Mouse (Mus musculus): ENCODE results near the gene Cnpy1.

The Cnpy1 gene

DNA sequence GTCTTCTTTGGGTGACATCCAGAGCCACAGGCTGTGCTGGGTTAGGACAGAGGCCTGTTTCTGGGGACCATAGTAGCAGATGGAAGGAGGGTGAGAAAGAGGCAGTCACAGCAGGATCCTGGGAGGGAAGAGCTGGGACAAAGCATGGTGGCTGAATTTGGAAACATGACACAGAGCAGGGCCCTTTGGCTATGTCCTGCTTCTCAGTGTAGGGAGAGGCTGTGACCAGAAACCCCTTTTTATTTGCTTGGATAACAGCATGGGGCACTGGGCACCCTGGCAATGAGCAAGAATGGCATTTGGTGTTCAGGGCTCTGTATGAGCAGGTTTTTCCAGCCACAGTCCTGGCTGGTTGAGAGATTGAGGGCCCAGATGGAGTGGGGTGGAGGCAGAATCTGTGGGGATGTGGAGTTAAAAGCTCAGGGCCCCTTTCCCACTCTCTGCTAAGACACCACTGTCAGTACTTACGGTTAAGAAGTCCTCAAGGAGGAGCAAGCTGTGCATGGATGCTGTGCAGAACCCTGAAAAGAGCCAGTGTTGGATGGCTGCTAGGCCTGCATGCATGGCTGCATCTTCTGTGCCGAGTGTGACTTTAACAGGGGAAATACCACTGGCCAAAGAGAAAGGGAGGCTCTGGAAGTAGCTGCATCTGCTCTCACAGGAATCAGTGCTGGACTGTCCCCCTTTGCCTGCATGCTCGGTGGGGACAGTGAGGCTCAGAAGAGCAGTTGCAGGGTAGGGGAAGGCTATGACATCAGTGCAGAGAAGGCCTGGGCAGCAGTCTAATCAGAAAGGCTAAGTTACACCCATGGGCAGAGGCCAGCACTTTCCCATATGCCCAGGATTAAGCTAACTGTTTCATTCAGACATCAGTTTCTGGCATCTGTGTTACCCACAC lies 54.2 kb downstream of the Cnpy1 start:
- no peak for DNase-seq (ENCODE audit: low spot score in 2 of 2)

DNA sequence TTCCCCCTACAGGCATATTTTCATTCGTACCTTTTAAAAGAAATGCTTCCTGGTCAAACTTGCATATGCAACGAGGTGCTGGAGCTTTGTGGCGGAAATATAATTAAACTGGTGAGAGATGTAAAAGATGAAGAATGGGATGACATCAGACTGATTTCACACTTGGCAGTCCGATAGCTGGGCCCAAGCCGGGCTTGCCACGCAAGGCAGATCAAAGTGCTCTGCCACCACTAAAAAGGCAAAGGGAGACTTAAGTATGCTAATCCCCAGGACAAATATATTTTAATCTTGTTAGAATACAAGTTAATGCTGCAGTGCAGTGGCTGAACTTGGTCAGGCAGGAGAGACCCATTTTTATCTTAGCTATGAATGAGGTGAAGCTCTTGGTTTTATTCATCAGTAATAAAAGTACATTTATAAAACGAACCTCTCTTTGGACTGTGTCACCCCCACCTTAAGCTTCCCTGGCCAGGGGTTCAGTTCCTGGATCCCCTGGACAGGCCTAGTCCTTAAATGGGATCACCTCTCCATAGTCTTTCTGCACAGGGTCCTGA lies 66.3 kb downstream of the Cnpy1 start:
- DNase-seq (ENCODE audit: low spot score in 2 of 2): no peak

DNA sequence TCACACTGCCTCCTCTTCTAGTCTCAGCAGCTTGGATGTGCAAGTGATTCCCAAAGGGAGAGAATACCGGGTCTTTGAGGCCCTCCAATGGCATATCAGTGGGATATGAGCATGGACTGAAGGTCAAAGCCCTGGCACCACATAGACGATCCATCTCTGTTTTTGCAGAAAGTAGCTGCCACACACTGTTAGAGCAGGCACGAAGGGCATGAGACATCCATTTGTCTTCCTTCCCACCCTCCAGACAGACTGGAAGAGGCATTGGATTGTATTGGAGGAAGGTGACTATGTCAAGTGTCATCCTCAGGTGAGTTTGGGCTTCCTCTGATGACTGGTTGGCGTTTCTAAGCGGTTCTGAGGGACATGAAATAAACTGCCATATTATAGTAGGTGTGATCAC lies 67.3 kb downstream of the Cnpy1 start:
- no peak for DNase-seq (ENCODE audit: low spot score in 2 of 2)

DNA sequence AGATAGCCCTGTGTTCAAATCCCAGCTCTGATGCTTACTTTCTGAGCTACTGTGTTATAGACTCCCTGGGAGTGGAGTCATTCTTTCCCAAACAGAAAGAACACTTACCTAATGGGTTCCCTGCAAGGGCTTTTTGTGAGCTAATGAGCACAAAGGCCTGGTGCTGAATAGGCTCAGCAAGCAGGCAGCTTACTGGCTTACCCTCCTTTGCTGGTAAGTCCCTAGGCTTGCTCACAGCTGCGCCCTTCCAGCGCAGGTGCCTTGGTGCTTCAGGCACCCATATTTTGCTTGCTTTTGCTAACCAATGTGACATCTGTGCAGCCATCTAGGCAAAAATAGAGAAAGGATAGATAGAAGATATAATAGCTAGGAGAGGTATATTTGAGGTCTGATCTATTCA lies 69.0 kb downstream of the Cnpy1 start:
- DNase-seq (ENCODE audit: low spot score in 2 of 2): no peak

DNA sequence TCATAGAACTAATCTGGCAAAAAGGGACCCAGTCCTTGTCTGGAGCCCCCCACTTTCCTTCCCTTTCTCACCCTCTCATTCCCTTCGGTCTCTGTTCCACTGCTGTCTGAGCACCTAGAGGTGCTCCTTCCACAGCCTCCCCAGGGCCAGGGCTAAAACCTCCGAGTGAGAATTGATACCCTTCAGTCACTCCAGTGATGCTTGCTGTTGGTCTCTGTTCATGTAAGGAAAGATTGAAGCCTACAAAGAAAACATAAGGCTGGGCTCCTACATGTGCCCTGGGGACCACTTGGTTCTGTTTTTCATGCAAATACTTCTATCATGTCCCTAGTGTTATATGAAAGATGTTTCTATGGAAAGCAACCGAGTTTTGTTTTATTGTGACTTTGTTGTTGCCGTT lies 69.6 kb downstream of the Cnpy1 start:
- no peak for DNase-seq (ENCODE audit: low spot score in 2 of 2)

DNA sequence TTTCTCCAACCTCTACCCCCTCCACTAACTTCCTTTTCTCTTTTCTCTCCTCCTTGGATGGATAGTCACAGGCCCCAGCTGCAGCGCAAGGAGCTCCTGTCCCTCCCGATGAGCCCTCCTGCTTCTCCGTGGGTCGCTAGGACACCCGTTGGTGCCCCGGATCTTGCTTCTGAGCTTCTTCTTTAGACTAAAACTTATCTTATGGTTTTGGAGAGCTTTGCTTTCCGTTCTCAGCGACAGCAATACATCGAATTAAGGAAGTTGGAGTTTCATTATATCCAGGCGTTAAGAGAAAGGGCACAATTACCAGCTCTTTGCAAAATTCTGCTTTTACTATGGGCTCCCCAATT lies 70.1 kb downstream of the Cnpy1 start:
- DNase-seq (ENCODE audit: low spot score in 2 of 2): no peak

DNA sequence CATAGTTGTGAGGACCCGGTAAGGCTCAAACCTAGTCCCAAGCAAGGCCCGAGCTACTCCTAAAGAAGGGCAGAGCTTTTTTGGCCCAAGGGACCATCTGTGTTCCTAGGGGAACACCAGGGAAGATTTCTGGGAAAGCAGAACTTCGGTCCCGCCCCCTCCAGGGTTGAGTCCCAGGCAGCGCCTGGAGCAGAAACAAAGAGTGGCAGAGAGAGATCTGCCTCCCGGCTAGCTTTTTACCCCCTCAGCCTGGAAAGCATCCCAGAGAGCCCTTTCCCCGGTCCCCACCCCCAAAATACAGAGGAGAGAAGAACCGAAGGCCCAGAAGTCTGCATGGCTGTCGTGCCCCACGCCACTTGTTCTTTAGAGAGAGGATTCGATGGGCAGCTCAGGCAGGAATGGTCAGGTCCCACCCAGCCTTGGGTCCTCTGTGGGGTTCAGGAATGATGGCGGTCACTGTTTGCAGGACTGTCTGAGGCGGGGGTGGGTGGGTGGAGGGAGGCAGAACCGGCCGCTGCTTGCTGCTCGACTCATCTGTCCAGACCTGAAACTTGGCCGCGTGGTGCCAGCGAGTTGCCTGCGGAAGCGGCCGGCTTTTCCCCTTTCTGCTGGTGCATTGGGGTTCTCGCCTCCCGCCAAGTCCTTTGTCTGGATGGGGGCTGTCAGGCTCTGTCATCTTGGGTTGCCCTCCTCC lies 70.6 kb downstream of the Cnpy1 start:
- no peak for DNase-seq (ENCODE audit: low spot score in 2 of 2)

DNA sequence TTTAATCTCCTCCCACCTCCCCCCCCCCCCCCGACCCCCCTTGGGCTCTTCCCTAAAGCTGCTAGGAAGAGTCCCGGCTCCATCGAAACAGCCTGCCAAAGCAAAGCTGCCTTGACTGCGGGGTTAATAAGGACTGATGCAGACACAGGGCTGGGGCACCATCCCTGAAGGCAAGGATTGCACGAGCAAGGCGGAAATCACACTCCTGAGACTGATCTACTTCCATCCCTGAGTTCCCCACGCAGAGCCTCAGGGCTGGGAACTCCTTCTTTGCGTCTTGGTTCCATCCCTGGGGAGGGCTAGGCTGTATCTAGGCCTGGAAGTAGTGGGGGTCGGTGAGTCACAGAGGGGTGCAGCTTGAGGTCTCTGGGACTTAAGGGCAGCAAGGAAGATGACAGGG lies 71.5 kb downstream of the Cnpy1 start:
- no peak for DNase-seq (ENCODE audit: low spot score in 2 of 2)

DNA sequence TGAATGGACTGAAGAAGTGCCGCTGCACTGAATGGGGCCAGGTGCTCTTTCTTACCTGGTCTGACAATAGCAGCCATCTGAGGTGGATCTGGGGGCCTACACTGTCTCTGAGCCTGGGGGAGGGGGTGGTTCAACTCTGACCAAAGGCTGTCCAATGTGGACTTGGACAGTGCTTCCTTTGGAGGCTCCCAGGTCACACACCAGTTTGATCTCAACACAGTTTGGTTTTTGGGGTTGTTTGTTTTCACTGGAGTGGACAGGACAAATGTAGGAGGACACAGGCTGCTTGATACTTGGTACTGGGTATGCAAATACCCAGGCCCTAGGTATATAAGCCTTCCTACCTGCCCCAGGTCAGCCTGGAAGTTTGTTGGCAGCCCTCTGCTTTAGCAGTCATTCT lies 71.9 kb downstream of the Cnpy1 start:
- no peak for DNase-seq (ENCODE audit: low spot score in 2 of 2)

DNA sequence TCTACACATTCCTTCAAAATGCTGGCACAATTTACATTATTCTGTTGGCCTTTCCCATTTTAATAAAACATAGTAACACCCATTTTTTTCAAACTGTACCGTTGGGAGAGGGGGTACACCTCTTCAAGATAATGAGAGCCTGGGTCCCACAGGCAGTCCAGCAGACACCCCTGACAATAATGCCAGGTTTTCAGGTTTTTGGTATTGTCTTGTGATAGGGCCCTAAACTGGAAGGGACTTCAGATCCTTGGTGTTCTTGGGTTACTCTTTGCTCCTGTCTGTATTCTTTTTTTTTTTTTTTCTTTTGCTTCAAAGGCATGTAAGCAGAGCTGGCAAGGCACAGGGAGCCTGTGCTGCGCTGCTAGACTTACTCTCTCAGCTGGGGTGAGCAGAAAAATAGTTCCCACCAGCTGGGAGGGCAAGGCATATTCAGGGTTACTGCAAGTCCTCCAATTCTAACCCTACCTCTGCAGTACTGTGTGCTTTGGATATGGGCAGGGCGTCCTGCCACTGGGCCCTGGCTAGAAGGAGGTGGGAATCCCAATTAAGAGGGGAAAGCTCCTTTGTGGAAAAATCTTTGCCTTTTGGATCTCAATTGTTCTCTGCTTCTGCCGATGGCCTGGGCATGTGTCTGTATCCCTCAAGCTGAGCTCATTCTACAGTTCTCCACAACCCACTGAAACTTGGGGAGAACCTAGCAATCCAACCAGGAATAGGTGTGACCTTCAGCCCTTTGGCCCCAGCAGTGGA lies 72.5 kb downstream of the Cnpy1 start:
- DNase-seq (ENCODE audit: low spot score in 2 of 2): no peak

DNA sequence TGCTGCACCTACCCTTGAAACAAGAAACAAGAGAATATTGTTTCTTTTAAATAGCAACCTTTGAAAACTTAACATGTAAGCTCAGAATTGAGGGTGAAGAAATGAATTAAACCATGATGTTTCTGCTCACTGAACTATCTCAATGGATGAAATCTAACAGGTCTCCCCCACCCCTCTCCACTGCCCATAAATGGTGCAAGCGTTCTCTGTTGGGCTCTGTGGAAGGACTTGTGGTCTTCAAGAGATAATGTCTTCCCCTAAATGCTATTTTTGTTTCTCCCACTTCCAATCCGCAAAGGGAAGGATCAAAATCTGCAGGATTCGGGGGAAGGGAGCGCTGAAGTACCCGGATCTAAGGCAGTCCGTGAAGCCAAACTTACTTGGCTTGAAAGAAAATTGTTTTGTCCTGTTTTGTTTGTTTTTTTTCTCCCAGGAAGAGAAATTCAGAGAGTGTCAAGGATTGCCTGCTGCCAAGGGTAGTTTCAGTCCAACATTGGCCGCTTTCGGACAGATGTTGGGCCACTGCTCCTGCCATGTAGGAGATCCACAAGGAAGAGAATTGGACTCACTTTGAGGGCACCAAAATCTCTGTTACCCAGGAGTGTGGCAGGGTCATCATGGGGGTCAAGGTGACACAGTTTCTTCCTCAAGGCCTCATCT lies 73.2 kb downstream of the Cnpy1 start:
- DNase-seq (ENCODE audit: low spot score in 2 of 2): no peak

DNA sequence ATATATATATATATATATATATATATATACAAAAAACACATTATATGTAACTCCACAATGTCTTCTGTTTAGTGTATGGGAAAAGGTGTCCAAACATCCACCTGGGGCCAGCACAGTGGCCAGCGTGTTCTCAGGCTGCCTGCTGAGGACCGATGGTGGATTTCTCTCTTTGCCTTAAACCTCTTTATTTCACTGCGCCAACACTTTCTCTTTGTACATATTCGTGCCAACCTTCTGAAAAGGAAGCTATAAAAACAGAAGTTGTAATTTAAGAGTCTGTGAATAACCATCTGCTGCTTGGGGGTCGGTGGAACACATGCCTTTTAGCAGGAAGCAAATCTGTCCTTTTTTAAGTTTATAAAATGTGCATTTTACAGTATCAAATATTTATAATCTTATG lies 73.9 kb downstream of the Cnpy1 start:
- DNase-seq (ENCODE audit: low spot score in 2 of 2): no peak

DNA sequence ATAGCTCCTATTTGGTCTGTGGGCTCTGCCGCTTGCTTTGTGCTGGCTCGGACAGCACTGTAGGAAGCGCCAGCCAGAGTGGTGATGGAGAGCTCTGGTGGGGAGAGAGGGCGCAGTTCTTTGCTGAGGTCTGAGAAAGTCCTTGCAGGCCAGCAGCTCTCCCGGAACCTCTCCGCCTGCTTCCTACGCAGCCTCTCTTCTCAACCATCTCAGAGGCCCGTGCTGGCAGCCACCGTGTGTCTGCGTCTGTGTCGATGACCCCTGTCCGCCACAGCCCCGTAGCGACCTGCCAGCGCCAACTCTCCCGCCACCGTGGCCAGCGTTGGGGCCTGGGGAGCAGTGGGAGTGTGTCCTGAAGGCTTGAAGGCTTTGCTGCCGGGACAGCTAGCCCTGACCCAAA lies 74.7 kb downstream of the Cnpy1 start:
- DNase-seq (ENCODE audit: low spot score in 2 of 2): no peak

DNA sequence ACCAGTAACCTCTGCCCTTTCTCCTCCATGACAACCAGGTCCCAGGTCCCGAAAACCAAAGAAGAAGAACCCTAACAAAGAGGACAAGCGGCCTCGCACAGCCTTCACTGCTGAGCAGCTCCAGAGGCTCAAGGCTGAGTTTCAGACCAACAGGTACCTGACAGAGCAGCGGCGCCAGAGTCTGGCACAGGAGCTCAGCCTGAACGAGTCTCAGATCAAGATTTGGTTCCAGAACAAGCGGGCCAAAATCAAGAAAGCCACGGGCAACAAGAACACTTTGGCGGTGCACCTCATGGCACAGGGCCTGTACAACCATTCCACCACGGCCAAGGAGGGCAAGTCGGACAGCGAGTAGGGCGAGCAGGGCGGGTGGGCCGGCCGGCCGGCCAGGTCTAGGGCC lies 75.5 kb downstream of the Cnpy1 start:
- no peak for DNase-seq (ENCODE audit: low spot score in 2 of 2)

DNA sequence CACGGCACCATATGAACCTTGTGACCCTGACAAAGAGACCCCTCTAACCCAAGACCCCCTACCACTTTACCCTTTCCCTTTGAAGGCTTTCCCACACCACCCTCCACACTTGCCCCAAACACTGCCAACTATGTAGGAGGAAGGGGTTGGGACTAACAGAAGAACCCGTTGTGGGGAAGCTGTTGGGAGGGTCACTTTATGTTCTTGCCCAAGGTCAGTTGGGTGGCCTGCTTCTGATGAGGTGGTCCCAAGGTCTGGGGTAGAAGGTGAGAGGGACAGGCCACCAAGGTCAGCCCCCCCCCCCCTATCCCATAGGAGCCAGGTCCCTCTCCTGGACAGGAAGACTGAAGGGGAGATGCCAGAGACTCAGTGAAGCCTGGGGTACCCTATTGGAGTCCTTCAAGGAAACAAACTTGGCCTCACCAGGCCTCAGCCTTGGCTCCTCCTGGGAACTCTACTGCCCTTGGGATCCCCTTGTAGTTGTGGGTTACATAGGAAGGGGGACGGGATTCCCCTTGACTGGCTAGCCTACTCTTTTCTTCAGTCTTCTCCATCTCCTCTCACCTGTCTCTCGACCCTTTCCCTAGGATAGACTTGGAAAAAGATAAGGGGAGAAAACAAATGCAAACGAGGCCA lies 76.3 kb downstream of the Cnpy1 start:
- DNase-seq (ENCODE audit: low spot score in 2 of 2): no peak

DNA sequence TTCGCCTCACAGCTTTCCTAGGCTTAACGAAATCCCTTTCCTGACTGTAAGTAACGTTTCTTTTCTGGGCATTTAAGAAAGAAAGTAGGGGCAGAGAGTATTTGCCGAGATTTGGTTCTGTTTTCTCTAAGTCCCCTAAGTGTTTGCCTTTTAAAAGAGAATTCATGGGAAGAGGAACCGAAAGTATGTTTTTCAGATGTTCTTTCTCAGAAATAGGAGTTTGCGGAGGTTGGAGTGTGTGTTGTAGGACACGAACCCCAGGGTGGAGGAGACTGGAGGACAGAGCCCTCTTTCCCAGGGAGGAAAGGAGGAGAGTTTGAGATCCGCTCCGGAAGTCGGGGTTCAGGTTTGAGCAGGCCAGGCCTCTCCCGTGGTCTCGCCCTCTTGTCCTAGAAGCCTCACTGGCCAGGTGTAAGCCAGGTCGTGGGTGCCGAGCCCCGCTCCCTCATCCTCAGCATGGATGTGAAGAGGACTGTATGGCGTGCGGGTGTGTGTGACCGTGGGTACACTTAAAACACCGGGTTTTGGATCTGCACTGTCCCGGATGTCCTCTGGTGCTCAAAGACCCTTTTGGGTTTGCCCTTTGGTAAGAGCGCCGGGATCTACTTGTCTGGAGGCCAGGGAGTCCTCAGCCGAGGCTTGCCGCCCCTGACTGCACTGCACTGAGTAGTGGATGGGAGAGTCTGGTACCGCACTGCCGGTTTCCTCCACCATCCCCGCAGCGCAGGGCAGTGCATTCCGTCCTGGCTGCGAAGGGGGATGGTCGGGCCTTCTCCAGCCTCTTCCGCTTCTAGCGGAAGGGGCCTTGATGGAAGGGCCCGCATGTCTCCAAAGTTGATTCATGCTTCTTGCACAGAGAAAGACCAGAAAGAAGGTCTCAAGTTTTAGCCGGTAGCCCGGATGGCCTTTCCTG lies 77.1 kb downstream of the Cnpy1 start:
- no peak for DNase-seq (ENCODE audit: low spot score in 2 of 2)

DNA sequence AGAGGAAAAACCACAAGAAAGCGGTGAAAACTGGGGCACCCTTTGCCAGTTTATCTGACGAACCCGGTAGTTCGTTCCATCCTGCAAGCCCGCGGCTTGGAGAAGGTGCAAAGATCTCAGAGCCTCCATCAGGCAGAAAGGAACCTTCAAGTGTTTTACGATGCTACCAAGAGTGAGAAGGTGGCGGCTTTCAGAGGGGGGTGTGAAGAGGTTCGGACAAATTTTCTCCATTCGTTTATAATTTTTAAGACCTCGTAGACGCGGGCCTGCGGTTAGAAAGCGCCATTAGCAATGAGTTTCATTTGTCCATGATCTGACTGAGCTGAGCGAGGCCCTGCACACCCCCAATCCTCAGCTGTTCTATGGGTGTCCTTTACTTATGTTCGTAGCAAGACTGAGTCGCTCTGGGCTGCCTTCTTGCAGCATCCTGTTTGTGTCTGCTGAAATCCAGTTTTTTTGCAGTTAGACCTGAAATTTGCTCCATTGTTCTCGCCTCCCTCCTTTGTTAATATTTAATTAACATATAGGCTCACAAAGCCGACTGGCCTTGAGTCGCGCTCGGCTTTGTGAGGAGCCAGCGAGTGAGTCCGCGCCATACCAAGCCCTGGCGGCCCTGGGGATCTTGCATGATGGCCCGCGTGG lies 77.9 kb downstream of the Cnpy1 start:
- no peak for DNase-seq (ENCODE audit: low spot score in 2 of 2)

DNA sequence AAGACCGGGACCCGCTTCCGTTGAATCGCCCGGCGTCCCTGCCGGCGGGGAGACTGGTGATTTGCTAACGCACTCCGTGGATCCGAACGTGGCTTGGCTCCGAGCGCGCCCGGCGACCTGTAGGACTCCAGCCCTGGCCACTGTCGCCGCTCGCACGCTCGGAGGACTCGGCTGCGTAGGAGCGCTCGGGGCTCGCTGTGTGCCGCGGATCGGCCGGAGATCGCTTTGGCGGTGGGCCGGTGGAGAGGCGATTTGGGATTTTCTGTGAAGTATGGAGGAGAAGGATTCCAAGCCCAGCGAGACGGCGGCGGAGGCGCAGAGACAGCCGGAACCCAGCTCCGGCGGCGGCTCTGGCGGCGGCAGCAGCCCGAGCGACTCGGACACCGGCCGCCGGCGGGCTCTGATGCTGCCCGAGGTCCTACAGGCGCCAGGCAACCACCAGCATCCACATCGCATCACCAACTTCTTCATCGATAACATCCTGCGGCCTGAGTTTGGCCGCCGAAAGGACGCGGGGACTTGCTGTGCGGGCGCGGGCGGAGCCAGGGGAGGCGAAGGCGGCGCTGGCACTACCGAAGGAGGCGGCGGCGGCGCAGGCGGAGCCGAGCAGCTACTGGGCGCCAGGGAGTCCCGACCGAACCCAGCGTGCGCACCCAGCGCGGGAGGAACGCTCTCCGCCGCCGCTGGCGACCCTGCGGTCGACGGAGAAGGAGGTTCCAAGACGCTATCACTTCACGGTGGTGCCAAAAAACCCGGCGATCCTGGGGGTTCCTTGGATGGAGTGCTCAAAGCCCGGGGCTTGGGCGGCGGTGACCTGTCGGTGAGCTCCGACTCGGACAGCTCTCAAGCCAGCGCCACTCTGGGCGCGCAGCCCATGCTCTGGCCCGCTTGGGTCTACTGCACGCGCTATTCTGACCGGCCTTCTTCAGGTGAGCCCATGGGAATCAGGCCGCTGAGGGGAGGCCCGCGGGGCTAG lies 79.1 kb downstream of the Cnpy1 start:
- no peak for DNase-seq (ENCODE audit: low spot score in 2 of 2)

Data from spleen, postnatal 4 days (tissue).